Mouse (Mus musculus): ENCODE measurements around the gene Vmn1r239-ps. TPM values are rescaled to one million over a fixed set of nuclear protein-coding genes. Genes with fewer than 3 reads are reported as not detected.
"Not testable (repeated sequence)": the region's sequence is repeated elsewhere in the genome, so short reads cannot be mapped to it uniquely, and the experiment has no call there.

Gene Vmn1r239-ps
- not detected in 2 replicates for polyA plus RNA-seq (2012; rRNA removed)

DNA sequence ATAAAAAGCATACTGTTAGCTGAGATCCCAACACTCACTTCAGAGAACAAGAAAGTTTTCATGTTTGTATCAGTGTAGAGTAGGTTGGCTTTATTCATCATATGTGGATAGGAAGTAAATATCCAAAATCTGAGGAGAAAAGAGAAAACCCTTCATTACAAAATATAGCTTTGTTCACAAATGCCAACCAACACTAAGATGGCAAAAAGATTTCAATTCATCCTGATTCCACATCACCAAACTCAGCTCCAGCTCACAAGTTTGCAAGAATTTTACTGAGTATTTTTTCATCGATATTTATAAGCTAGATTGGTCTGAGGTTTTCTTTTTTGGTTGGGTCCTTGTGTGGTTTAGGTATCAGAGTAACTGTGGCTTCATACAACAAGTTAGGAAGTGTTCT, at the start of gene Vmn1r239-ps:
TSS of gene Vmn1r239-ps (minus strand) at position 101 of the 400 bp plus-strand sequence.
- H3K27me3 ChIP-seq (ENCODE audit: control insufficient read depth, insufficient read depth, low read length); H3K4me3 ChIP-seq (ENCODE audit: control insufficient read depth, insufficient read depth, low read length); H3K27ac ChIP-seq (ENCODE audit: control insufficient read depth, insufficient read depth, low read length); H3K36me3 ChIP-seq (ENCODE audit: control insufficient read depth, insufficient read depth, low read length); H3K4me1 ChIP-seq (replicated peaks; ENCODE audit: control insufficient read depth, insufficient read depth, low read length); DNase-seq: not testable (repeated sequence)
- WGBS = 67% methylated on average over 1 of the region's 1 CpGs

DNA sequence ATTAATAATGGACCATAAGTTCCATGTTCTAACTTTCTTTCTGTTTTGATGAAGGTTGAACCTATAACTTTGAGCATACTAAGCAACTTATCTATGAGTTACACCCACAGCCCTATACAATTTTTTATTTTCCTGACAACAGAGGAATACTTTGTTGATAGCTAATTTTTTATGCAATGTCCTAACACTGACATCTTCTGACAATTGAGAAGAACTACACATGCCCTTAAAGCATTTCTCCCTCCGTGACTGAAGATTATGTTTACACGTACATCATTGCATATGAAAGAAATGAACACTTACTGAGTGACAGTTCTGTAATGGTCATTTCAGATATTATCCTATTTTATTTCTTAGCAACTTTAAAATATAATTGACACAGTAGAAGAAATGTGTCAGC, 36.0 kb upstream of the Vmn1r239-ps start:
- H3K36me3 ChIP-seq (ENCODE audit: control insufficient read depth, insufficient read depth, low read length) = no peaks in the 10 kb centered on the region

DNA sequence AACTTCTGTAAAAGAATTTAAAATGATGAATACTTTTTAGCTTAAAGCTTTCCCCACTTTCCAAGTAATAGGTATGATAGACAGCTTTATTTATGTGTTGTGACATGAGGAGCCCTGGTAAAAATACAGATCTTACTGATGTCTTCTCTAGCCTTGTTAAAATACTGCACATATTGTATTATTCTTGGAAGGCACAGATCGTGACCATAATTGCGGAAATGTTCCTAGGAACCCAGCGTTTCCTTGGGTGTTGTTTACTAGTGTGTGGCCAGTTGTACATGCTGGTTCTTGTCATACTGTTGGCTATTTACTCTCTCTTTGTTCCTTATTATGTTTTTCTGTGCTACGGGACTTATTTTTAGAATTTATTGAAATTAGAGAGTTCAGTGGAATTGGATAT, 10.1 kb downstream of the Vmn1r239-ps start:
- WGBS = 91% methylated on average over 4 of the region's 4 CpGs

More for the DNA sequence above, 36.0 kb upstream of the Vmn1r239-ps start:
- no peak for DNase-seq
- no peak for TF ChIP-seq CTCF (IDR thresholded peaks at IDR 0.05; ENCODE audit: borderline replicate concordance, control insufficient read depth, extremely low read depth, insufficient read depth, low read length, poor library complexity)
- no peak for TF ChIP-seq POLR2A (IDR thresholded peaks at IDR 0.05; ENCODE audit: control insufficient read depth, extremely low read depth, insufficient read depth, low read length, poor library complexity)
- 74% methylated on average over 2 of the region's 2 CpGs for WGBS
- Histone ChIP-seq H3K27me3 (ENCODE audit: control insufficient read depth, insufficient read depth, low read length) (no peaks in the 10 kb centered on the region), H3K4me3 (ENCODE audit: control insufficient read depth, insufficient read depth, low read length) (no peak overlapping the region), H3K27ac (ENCODE audit: control insufficient read depth, insufficient read depth, low read length) (no peak overlapping the region), H3K4me1 (replicated peaks; ENCODE audit: control insufficient read depth, insufficient read depth, low read length) (no peaks in the 10 kb centered on the region)

DNA sequence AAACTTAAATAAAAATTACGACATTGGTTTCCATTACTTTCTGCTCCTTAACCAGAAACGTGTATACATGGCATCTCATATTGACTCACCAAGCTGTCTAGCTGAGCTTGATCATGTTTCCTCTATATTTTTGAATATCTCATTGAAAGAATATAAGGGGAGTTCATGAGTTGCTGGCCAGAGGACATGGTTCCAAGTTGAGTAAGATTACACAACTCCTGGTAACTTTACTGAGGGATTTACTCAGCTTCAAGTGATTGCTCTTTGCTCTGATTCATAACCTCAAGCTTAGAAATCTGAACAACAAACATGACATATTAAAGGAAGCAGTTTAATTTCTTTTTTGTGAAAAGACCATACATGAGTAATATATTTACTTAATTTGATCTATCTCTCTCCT, 18.1 kb downstream of the Vmn1r239-ps start:
- Histone ChIP-seq H3K36me3 (ENCODE audit: control insufficient read depth, insufficient read depth, low read length) (no peaks in the 10 kb centered on the region), H3K27ac (ENCODE audit: control insufficient read depth, insufficient read depth, low read length) (no peak overlapping the region), H3K27me3 (ENCODE audit: control insufficient read depth, insufficient read depth, low read length) (no peaks in the 10 kb centered on the region), H3K4me1 (replicated peaks; ENCODE audit: control insufficient read depth, insufficient read depth, low read length) (no peaks in the 10 kb centered on the region), H3K4me3 (ENCODE audit: control insufficient read depth, insufficient read depth, low read length) (no peak overlapping the region)
- TF ChIP-seq CTCF (IDR thresholded peaks at IDR 0.05; ENCODE audit: borderline replicate concordance, control insufficient read depth, extremely low read depth, insufficient read depth, low read length, poor library complexity) = no peak
- no peak for TF ChIP-seq POLR2A (IDR thresholded peaks at IDR 0.05; ENCODE audit: control insufficient read depth, extremely low read depth, insufficient read depth, low read length, poor library complexity)
- WGBS = 81% methylated on average over 2 of the region's 2 CpGs
- no peak for DNase-seq

More for the DNA sequence above, 10.1 kb downstream of the Vmn1r239-ps start:
- TF ChIP-seq POLR2A (IDR thresholded peaks at IDR 0.05; ENCODE audit: control insufficient read depth, extremely low read depth, insufficient read depth, low read length, poor library complexity) = no peak
- no peak for TF ChIP-seq CTCF (IDR thresholded peaks at IDR 0.05; ENCODE audit: borderline replicate concordance, control insufficient read depth, extremely low read depth, insufficient read depth, low read length, poor library complexity)
- Histone ChIP-seq H3K27ac (ENCODE audit: control insufficient read depth, insufficient read depth, low read length) (no peak overlapping the region), H3K4me3 (ENCODE audit: control insufficient read depth, insufficient read depth, low read length) (no peak overlapping the region), H3K36me3 (ENCODE audit: control insufficient read depth, insufficient read depth, low read length) (no peaks in the 10 kb centered on the region), H3K4me1 (replicated peaks; ENCODE audit: control insufficient read depth, insufficient read depth, low read length) (no peaks in the 10 kb centered on the region), H3K27me3 (ENCODE audit: control insufficient read depth, insufficient read depth, low read length) (no peaks in the 10 kb centered on the region)
- no peak for DNase-seq

DNA sequence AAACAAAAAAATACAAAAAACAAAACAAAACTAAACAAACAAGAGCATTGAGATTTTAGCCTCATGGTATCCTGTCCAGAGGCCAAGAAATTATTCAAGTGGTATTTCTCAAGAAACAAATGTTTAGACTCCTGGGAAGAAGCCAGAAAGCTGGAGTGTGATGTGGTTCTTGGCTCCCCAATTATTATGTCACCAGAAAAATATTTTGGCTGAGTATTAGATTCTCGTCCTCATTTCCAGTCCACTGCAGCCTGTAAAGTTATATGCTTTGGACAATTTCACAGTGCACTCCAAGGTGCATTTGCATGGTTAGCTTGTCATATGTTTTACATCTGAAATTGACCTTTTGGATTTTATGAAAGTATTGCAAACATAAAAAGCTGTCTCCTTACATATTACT, 23.8 kb downstream of the Vmn1r239-ps start:
- DNase-seq = no peak
- TF ChIP-seq CTCF (IDR thresholded peaks at IDR 0.05; ENCODE audit: borderline replicate concordance, control insufficient read depth, extremely low read depth, insufficient read depth, low read length, poor library complexity) (no peak), POLR2A (IDR thresholded peaks at IDR 0.05; ENCODE audit: control insufficient read depth, extremely low read depth, insufficient read depth, low read length, poor library complexity) (no peak)
- WGBS = 82% methylated on average over 1 of the region's 1 CpGs

DNA sequence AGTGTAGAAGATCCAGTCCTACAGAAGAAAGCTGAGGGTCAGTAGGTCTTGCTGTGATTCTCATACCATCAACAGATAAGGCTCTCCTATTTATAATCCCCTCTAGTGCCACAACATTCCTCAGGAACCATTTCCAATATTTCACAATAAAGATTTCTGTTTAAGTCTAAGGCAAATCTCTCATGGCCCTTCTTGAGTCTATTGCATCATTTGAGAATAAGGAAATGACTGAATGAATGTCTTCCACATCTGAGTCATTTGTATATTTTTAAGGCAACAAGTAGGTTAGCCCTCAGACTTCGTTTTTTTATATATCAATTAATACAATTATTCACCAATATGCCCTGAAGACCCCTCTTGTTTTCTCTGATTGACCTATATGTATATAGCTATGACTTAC, 24.4 kb downstream of the Vmn1r239-ps start, which contains the start of gene Il13ra2:
TSS of gene Il13ra2 (minus strand) at position 64 of the 400 bp plus-strand sequence.
- WGBS = 41% methylated on average over 1 of the region's 1 CpGs
- H3K27ac ChIP-seq (ENCODE audit: control insufficient read depth, insufficient read depth, low read length) = no peak within 1 kb of the TSS

More for the DNA sequence above, 23.8 kb downstream of the Vmn1r239-ps start:
- no peaks in the 10 kb centered on the region for H3K36me3 ChIP-seq (ENCODE audit: control insufficient read depth, insufficient read depth, low read length)
- no peak overlapping the region for H3K27ac ChIP-seq (ENCODE audit: control insufficient read depth, insufficient read depth, low read length)
- no peaks in the 10 kb centered on the region for H3K27me3 ChIP-seq (ENCODE audit: control insufficient read depth, insufficient read depth, low read length)
- no peaks in the 10 kb centered on the region for H3K4me1 ChIP-seq (replicated peaks; ENCODE audit: control insufficient read depth, insufficient read depth, low read length)
- H3K4me3 ChIP-seq (ENCODE audit: control insufficient read depth, insufficient read depth, low read length) = no peak overlapping the region

More for the DNA sequence above, 24.4 kb downstream of the Vmn1r239-ps start, which contains the start of gene Il13ra2:
- DNase-seq = no peak
- H3K27me3 ChIP-seq (ENCODE audit: control insufficient read depth, insufficient read depth, low read length) = no peaks in the 10 kb centered on the region
- no peaks in the 10 kb centered on the region for H3K4me1 ChIP-seq (replicated peaks; ENCODE audit: control insufficient read depth, insufficient read depth, low read length)
- no peaks in the 10 kb centered on the region for H3K36me3 ChIP-seq (ENCODE audit: control insufficient read depth, insufficient read depth, low read length)
- TF ChIP-seq CTCF (IDR thresholded peaks at IDR 0.05; ENCODE audit: borderline replicate concordance, control insufficient read depth, extremely low read depth, insufficient read depth, low read length, poor library complexity) = no peak
- no peak for TF ChIP-seq POLR2A (IDR thresholded peaks at IDR 0.05; ENCODE audit: control insufficient read depth, extremely low read depth, insufficient read depth, low read length, poor library complexity)
- H3K4me3 ChIP-seq (ENCODE audit: control insufficient read depth, insufficient read depth, low read length) = no peak within 1 kb of the TSS

Other genes with a start within 250 kb of the Vmn1r239-ps start
- gene Il13ra2, start 24.5 kb downstream of the Vmn1r239-ps start, polyA plus RNA-seq (2012; rRNA removed) = 0.13 and 0.15 TPM in 2 replicates
- gene Lrch2, start 100.4 kb upstream of the Vmn1r239-ps start, polyA plus RNA-seq (2012; rRNA removed) = 0.19 and 0.20 TPM in 2 replicates